Mouse (Mus musculus) liver, embryonic 13.5 days (tissue): ENCODE measurements around the gene Eef2k. TPM values are rescaled to one million over a fixed set of nuclear protein-coding genes. Genes with fewer than 3 reads are reported as not detected.
A peak's percentile ranks its signal among the peaks of the same experiment; 100 is the strongest.

ENCODE experiments used
- ATAC-seq: fragments of 200-750 bp; cut with Nextera tagmentation; 2 replicates; pipeline ENCODE4 v1.8.0; 2017; ENCODE audit warnings: low read depth, mild to moderate bottlenecking, moderate number of reproducible peaks, moderate library complexity
- DNase-seq: peaks from one replicate; pipeline ENCODE4 v3.0.0; 2022
- H3K27ac ChIP-seq: fragments of 300-500 bp; sonication (generic); 2 replicates; pipeline ENCODE4 v1.5.1; 2015; ENCODE audit warnings: moderate library complexity, mild to moderate bottlenecking, inconsistent platforms
- H3K27me3 ChIP-seq: fragments of 300-500 bp; sonication (generic); 2 replicates; pipeline ENCODE4 v1.6.1; 2015; ENCODE audit warnings: mild to moderate bottlenecking, inconsistent platforms
- H3K36me3 ChIP-seq: fragments of 300-500 bp; sonication (generic); 2 replicates; pipeline ENCODE4 v1.6.1; 2015; ENCODE audit warnings: mild to moderate bottlenecking, inconsistent platforms
- H3K4me1 ChIP-seq: fragments of 300-500 bp; sonication (generic); replicated peaks from 2 replicates; pipeline ENCODE4 v1.6.1; 2015; ENCODE audit warnings: inconsistent platforms
- H3K4me2 ChIP-seq: fragments of 300-500 bp; sonication (generic); 2 replicates; pipeline ENCODE4 v1.6.1; 2015; ENCODE audit warnings: inconsistent platforms, mild to moderate bottlenecking, moderate library complexity
- H3K4me3 ChIP-seq: fragments of 300-500 bp; sonication (generic); replicated peaks from 2 replicates; pipeline ENCODE4 v1.5.1; 2015; ENCODE audit warnings: mild to moderate bottlenecking, inconsistent platforms
- H3K9ac ChIP-seq: fragments of 300-500 bp; sonication (generic); 2 replicates; pipeline ENCODE4 v1.6.1; 2015; ENCODE audit warnings: mild to moderate bottlenecking, inconsistent platforms
- H3K9me3 ChIP-seq: fragments of 300-500 bp; sonication (generic); replicated peaks from 2 replicates; pipeline ENCODE4 v1.6.1; 2016; ENCODE audit warnings: inconsistent platforms
- WGBS: fragments of 180-500 bp; shearing (Covaris S2); methylation state at CpG from one replicate; pipeline ENCODE4 v1.1.7; 2015; ENCODE audit not compliant: insufficient replicate concordance; 5-methylcytosine and 5-hydroxymethylcytosine counted together
- polyA plus RNA-seq: library from polyadenylated mRNA; unstranded; fragments of >200 nt; fragmentation: Nextera tagmentation; extraction: Ambion mirVana; gene quantifications from 2 replicates; pipeline ENCODE4 v1.2.1, GENCODE M21; 2015

Eef2k gene
- polyA plus RNA-seq, 1 experiment from 2014 or later: 42.2 TPM

DNA sequence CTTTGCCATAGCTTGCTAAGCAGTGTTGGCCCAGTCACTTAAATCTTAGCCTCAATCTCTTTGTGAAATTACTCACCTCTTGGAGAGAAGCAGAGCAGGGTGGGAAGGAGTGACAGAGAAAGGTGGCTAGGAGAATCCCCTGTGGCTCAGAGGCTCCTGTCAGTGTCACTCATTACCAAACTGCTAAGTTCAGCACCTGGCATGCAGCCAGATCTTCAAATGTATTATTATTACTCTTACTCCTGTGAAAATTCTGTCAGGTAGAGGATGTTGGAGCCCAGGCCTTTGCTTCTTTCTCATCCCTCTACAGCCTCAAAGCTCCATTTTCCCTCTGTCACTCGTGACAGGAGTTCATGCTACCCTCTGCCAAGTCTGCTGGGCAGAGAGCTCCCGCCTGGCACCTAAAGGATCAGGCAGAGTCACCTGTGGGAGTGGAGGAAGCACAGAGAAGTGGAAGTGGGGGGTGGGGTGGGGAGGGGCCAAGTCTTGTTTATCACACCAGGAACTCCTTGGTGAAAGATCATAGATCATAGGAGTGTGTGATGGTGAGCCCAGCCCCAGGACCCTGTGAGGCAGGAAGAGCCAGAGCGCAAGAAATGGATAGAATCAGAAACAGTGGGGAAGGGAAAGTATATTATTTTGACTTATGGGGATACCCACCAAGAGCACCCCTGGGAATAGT lies 6.3 kb downstream of the Eef2k start:
- H3K9me3 ChIP-seq: no peaks in the 10 kb centered on the region
- peaks cover 46% of the 10 kb centered on the region for H3K36me3 ChIP-seq
- H3K27me3 ChIP-seq: no peaks in the 10 kb centered on the region
- H3K4me1 ChIP-seq: peaks cover 97% of the 10 kb centered on the region
- no peak for ATAC-seq
- 0 out of 2 replicates have a peak overlapping the region, but pooled peaks have one; percentile 1 for H3K4me2 ChIP-seq
- peak overlapping the region; percentile 58 for H3K27ac ChIP-seq
- no peak overlapping the region for H3K4me3 ChIP-seq
- peak overlapping the region; percentile 24 for H3K9ac ChIP-seq
- 68% methylated on average over 3 of the region's 3 CpGs for WGBS
- DNase-seq: no peak

DNA sequence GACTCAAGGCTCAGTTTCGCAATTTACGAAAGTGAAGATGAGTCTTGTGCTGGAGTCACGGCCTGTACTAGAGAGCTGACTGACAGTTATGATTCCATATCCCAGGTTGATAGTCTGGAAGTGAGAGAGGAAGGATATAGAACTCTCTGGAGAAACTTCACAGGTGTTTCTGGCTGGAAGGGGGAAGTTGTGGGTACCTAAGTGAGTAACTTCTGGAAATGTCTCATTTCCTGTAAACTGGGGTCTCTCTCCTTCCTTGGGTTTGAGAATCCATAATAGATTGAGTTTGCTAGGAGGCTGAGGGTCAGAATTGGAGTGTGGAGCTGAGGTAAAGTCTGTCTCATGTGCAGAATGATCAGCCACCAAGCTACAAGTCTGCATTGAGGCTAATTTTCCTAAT lies 7.5 kb downstream of the Eef2k start:
- ATAC-seq (no peak), DNase-seq (no peak)
- peaks cover 38% of the 10 kb centered on the region for H3K36me3 ChIP-seq
- no peaks in the 10 kb centered on the region for H3K9me3 ChIP-seq
- WGBS: 84% methylated on average over 3 of the region's 3 CpGs
- H3K4me3 ChIP-seq: no peak overlapping the region
- H3K9ac ChIP-seq: peak overlapping the region; percentile 70
- no peaks in the 10 kb centered on the region for H3K27me3 ChIP-seq
- peaks cover 95% of the 10 kb centered on the region for H3K4me1 ChIP-seq
- peak overlapping the region; percentile 62 for H3K4me2 ChIP-seq
- peak overlapping the region; percentile 87 for H3K27ac ChIP-seq

DNA sequence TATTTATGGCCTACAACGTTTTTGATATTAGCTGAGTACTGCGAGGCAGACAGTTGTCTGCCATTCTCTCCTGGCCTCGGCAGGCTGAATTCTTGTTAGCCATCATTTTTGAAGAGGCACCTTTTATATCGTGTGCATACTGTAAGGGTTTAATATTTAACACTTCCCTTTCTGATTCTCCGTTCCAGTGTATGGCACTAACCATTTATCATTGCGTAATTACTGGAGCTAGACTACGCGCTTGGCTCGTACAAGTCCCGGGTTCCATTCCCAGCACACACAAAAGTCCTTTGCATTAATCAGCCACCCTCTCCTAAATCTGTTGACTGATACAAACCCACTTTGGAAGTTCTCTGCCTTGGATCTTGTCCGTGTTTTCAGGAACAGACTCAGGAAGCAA lies 17.2 kb downstream of the Eef2k start:
- Histone ChIP-seq H3K4me3 (no peak overlapping the region), H3K4me2 (no peak overlapping the region), H3K9ac (peak overlapping the region; percentile 78; the same call in 1 of the 2 replicates), H3K36me3 (peaks cover 35% of the 10 kb centered on the region), H3K27me3 (no peaks in the 10 kb centered on the region), H3K9me3 (no peaks in the 10 kb centered on the region), H3K27ac (peak overlapping the region; percentile 99), H3K4me1 (peaks cover 90% of the 10 kb centered on the region)
- DNase-seq (no peak), ATAC-seq (no peak)
- 77% methylated on average over 11 of the region's 11 CpGs for WGBS

DNA sequence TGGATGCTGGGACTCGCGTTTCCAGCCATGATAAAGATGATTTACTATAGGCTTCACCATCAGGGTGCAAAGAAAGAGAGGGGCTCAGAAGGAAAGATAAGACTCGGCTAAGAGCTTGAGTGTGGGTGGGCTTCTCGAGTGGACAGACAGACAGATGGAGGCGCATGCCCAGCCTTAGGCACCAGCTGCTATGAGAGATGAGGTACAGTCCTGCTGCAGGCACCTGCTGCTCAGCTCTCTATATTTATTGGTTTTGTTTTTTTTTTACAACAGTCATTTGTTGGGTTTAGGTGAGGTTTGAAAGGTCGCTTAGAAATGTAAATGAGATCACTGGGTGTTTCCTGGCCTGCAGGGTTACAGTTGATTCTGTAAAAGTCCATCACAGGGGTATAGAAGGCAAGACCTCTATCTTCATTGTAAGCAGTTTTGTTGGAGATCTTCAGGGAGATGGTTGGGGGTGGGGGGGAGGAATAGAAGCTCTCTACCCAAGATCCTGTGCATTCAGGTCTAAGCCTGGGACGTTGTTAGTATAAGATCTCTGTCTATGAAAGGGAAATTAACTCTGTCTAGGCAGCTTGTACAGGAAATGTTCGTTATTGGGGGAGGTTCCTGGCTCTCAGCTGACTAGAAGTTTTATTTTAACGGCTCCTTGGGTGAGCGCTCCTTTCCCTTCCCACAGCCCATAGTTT lies 18.3 kb downstream of the Eef2k start:
- 27% methylated on average over 10 of the region's 10 CpGs for WGBS
- Histone ChIP-seq H3K9me3 (no peaks in the 10 kb centered on the region), H3K9ac (peak overlapping the region; percentile 78), H3K27me3 (no peaks in the 10 kb centered on the region), H3K4me2 (peak overlapping the region; percentile 68), H3K4me3 (peak overlapping the region; percentile 22), H3K36me3 (peaks cover 35% of the 10 kb centered on the region), H3K4me1 (peaks cover 90% of the 10 kb centered on the region), H3K27ac (peak overlapping the region; percentile 99)
- ATAC-seq: no peak
- no peak for DNase-seq

DNA sequence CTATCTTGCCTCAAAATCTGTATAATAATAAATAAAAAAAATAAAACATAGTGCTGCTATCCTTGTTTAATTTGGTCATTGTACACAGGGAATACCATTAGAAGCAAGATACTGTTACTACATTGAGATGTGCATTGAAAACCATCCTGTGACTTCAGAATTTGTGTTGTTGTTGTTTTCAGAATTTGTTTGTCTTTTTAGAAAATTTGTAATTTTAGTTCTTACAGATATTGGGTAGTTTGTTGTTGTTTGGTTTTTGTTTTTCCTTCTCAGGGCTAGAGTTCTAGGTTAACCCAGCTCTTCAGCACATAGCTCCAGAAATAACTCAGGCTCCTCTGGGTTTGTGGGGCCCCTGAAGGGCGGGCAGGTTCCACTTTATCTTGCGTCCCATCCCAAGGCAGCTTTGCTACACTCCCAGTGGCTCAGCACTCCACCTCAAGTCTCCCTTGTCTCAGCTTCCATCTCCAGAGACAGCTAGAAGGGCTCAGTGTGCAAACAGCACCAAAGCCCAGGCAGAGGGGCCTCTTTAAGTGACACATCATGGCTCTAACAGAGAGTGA lies 18.9 kb downstream of the Eef2k start:
- DNase-seq: peak; percentile 82
- Histone ChIP-seq H3K27ac (peak overlapping the region; percentile 99), H3K4me2 (peak overlapping the region; percentile 68), H3K36me3 (peaks cover 35% of the 10 kb centered on the region), H3K9me3 (no peaks in the 10 kb centered on the region), H3K27me3 (no peaks in the 10 kb centered on the region), H3K9ac (peak overlapping the region; percentile 78), H3K4me3 (peak overlapping the region; percentile 33), H3K4me1 (peaks cover 90% of the 10 kb centered on the region)
- WGBS: 10% methylated on average over 2 of the region's 2 CpGs
- peak; percentile 92 for ATAC-seq

DNA sequence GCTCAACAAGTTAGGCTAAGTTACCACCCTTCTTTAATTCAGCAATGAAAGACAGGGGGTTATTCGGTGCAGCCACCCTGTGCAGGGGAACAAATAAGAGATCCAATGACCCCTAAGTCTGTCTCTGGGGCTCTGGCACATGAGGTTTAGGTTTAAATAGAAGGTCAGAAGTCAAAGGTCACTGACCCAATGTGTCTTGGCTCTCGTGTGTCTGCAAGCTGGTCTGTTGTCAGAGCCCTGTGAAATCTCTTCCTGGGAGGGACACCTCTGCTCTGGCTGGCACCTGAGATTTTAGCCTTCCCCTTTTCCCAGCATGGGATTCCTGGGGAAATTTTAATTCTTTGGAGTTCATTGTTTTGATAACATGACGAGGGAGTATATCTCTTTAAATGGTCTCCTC lies 19.6 kb downstream of the Eef2k start:
- Histone ChIP-seq H3K9me3 (no peaks in the 10 kb centered on the region), H3K4me3 (peak overlapping the region; percentile 33), H3K36me3 (peaks cover 39% of the 10 kb centered on the region), H3K4me2 (peak overlapping the region; percentile 68), H3K27ac (peak overlapping the region; percentile 99), H3K4me1 (peaks cover 90% of the 10 kb centered on the region), H3K27me3 (no peaks in the 10 kb centered on the region), H3K9ac (peak overlapping the region; percentile 78)
- DNase-seq (no peak), ATAC-seq (no peak)
- WGBS: 31% methylated on average over 3 of the region's 3 CpGs

DNA sequence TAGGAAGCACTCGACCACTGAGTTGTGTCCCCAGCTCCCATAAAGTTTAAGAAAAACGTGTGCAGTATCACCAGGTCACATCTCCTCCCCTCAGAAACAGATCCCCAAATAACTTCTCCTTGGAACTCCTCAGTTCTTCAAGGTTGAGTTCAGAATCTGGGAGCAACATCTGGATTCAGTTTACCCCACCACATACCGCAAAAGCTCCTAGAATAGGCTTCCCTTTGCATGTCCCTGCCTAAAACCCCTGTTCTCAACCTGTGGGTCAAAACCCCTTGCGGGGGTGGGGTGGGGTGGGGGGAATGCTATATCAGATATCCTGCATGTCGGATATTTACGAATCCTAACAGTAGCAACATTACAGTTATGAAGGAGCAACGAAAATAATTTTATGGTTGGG lies 20.0 kb downstream of the Eef2k start:
- peak overlapping the region; percentile 68 for H3K4me2 ChIP-seq
- H3K4me3 ChIP-seq: peak overlapping the region; percentile 33; the same call in 1 of the 2 replicates
- ATAC-seq: no peak
- H3K27me3 ChIP-seq: no peaks in the 10 kb centered on the region
- H3K9ac ChIP-seq: peak overlapping the region; percentile 78
- peaks cover 92% of the 10 kb centered on the region for H3K4me1 ChIP-seq
- peak overlapping the region; percentile 99 for H3K27ac ChIP-seq
- peaks cover 41% of the 10 kb centered on the region for H3K36me3 ChIP-seq
- 60% methylated on average over 7 of the region's 7 CpGs for WGBS
- H3K9me3 ChIP-seq: no peaks in the 10 kb centered on the region
- DNase-seq: no peak

DNA sequence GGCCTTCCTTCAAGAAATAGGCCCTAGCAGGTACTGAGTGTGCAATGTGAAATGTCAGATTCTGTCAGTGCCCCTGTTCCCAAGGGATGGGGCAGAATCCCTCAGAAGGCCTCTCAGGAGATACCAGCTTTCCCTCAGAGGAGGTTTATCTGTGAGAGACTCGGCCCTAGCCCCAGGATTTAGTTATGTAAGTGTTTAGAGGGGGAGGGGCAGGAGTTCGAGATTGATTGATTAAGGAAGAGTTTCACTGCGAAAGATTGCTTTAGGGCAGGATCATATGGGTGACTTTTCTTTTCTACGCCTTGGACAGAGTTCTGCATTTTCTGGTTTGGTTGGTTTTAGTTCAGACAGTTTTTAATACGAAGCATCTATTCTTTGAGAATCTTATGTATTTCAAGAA lies 20.8 kb downstream of the Eef2k start:
- Histone ChIP-seq H3K27me3 (no peaks in the 10 kb centered on the region), H3K4me2 (peak overlapping the region; percentile 68), H3K4me3 (no peak overlapping the region), H3K9me3 (no peaks in the 10 kb centered on the region), H3K36me3 (peaks cover 33% of the 10 kb centered on the region), H3K27ac (peak overlapping the region; percentile 99), H3K4me1 (peaks cover 92% of the 10 kb centered on the region), H3K9ac (peak overlapping the region; percentile 78)
- WGBS: 41% methylated on average over 5 of the region's 5 CpGs
- DNase-seq (no peak), ATAC-seq (no peak)

DNA sequence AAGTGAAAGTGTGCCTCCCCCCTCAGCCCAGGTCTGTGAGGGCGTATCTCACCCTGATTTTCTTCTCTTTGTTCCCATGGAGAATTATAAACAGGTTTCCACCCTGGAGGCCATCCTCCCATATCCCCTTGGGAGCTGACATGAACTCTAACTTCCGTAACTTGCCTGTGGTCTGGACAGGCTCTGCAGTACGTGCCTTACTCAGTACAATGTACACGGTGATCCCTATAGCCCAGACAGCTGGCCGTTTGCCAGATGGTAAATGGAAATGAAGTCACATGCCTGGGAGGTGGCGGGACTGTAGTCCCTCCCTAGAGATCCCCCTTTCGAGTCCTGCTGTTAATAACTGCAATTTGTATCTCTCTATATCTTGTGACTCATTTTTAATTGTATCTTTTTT lies 22.5 kb downstream of the Eef2k start:
- H3K4me1 ChIP-seq: peaks cover 98% of the 10 kb centered on the region
- DNase-seq (no peak), ATAC-seq (0 out of 2 replicates have a peak, but pooled peaks have one; percentile 12)
- peak overlapping the region; percentile 68 for H3K4me2 ChIP-seq
- peaks cover 30% of the 10 kb centered on the region for H3K36me3 ChIP-seq
- no peaks in the 10 kb centered on the region for H3K9me3 ChIP-seq
- 39% methylated on average over 7 of the region's 7 CpGs for WGBS
- H3K27me3 ChIP-seq: no peaks in the 10 kb centered on the region
- H3K4me3 ChIP-seq: 0 out of 2 replicates have a peak overlapping the region, but pooled peaks have one; percentile 14
- H3K27ac ChIP-seq: peak overlapping the region; percentile 99
- H3K9ac ChIP-seq: peak overlapping the region; percentile 65

DNA sequence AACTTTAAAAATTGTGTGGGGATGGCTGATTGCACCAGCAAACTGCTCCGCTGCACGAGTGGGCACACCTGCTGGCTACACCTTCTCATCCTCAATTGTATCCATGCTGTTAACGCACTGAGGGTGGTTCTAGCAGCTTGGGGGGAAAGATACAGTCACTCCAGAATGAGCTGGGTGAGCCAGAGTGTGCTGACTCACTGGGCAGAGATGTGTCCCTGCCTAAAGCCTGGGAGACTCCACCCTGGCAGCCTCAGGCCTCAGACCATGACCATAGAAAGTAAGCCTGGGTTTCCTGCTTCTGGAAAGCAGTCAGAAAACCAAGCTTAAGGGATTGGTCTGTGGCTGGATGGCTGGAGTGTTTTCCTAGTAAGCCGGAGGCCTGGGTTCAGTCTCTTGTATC lies 23.2 kb downstream of the Eef2k start:
- DNase-seq (peak; percentile 83), ATAC-seq (peak; percentile 84)
- H3K4me1 ChIP-seq: peaks cover 98% of the 10 kb centered on the region
- WGBS: 31% methylated on average over 4 of the region's 4 CpGs
- no peak overlapping the region for H3K4me3 ChIP-seq
- peak overlapping the region; percentile 99 for H3K27ac ChIP-seq
- peak overlapping the region; percentile 73 for H3K9ac ChIP-seq
- H3K9me3 ChIP-seq: no peaks in the 10 kb centered on the region
- peaks cover 33% of the 10 kb centered on the region for H3K36me3 ChIP-seq
- peak overlapping the region; percentile 68 for H3K4me2 ChIP-seq
- no peaks in the 10 kb centered on the region for H3K27me3 ChIP-seq

DNA sequence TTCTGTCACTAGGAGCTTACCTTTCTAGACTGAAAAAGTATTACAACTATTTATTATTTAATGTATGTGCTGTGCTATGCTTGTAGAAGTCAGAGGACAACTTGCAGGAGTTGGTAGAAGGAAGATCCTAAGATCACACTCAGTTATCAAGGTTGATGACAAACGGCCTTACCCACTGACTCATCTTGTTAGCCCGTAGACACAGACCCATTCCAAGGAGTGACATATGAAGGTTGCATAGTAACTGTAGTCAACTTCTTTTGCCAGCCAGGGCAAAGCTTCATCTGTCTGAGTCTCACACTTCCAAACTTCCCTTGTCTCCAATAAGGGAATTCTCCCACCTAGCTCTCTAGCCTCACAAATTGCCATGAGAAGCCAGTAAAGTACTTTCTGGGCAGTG lies 24.1 kb downstream of the Eef2k start:
- ATAC-seq: no peak
- DNase-seq: no peak
- Histone ChIP-seq H3K27ac (peak overlapping the region; percentile 99), H3K9me3 (no peaks in the 10 kb centered on the region), H3K4me2 (peak overlapping the region; percentile 68), H3K4me3 (no peak overlapping the region), H3K27me3 (no peaks in the 10 kb centered on the region), H3K4me1 (peaks cover 100% of the 10 kb centered on the region), H3K36me3 (peaks cover 40% of the 10 kb centered on the region), H3K9ac (peak overlapping the region; percentile 73)
- 42% methylated on average over 2 of the region's 2 CpGs for WGBS
